Mouse (Mus musculus) forebrain, embryonic 14.5 days (tissue): ENCODE measurements around the gene Syvn1. TPM values are rescaled to one million over a fixed set of nuclear protein-coding genes. Genes with fewer than 3 reads are reported as not detected.

Experiments
- ATAC-seq: fragments of 200-750 bp; cut with Nextera tagmentation; 2 replicates; pipeline ENCODE4 v1.8.0; 2017; ENCODE audit warnings: mild to moderate bottlenecking, moderate library complexity
- DNase-seq: peaks from one replicate; pipeline ENCODE4 v3.0.0-alpha.2; 2015; ENCODE audit warnings: low spot score
- H3K27ac ChIP-seq: fragments of 300-500 bp; sonication (generic); 2 replicates; pipeline ENCODE4 v1.5.1; 2014; ENCODE audit warnings: low read depth, mild to moderate bottlenecking, control low read depth, low read length, moderate library complexity
- H3K27me3 ChIP-seq: fragments of 300-500 bp; sonication (generic); replicated peaks from 2 replicates; pipeline ENCODE4 v1.6.1; 2014; ENCODE audit warnings: low read length, control low read depth, mixed read lengths; ENCODE audit not compliant: control insufficient read depth, insufficient read depth
- H3K36me3 ChIP-seq: fragments of 300-500 bp; sonication (generic); 2 replicates; pipeline ENCODE4 v1.6.1; 2014; ENCODE audit warnings: low read length, control low read depth; ENCODE audit not compliant: control insufficient read depth, insufficient read depth
- H3K4me1 ChIP-seq: fragments of 300-500 bp; sonication (generic); 2 replicates; pipeline ENCODE4 v1.6.1; 2014; ENCODE audit warnings: antibody characterized with exemption, low read length, control low read depth; ENCODE audit not compliant: control insufficient read depth, insufficient read depth
- H3K4me2 ChIP-seq: fragments of 300-500 bp; sonication (generic); 2 replicates; pipeline ENCODE4 v1.6.1; 2014; ENCODE audit warnings: mild to moderate bottlenecking, control low read depth, low read length
- H3K4me3 ChIP-seq: fragments of 300-500 bp; sonication (generic); 2 replicates; pipeline ENCODE4 v1.5.1; 2014; ENCODE audit warnings: low read depth, low read length, control low read depth
- H3K9ac ChIP-seq: fragments of 300-500 bp; sonication (generic); 2 replicates; pipeline ENCODE4 v1.6.1; 2014; ENCODE audit warnings: mild to moderate bottlenecking, low read length, control low read depth, moderate library complexity
- H3K9me3 ChIP-seq: fragments of 300-500 bp; sonication (generic); replicated peaks from 2 replicates; pipeline ENCODE4 v1.6.1; 2016; ENCODE audit warnings: low read length, control low read depth, mixed read lengths; ENCODE audit not compliant: control insufficient read depth
- WGBS: fragments of 180-500 bp; shearing (Covaris S2); extraction: QIAGEN DNeasy Blood & Tissue Kit; methylation state at CpG from one replicate; pipeline ENCODE4 v1.1.7; 2014; 5-methylcytosine and 5-hydroxymethylcytosine counted together
- polyA plus RNA-seq: library from polyadenylated mRNA; unstranded; fragments of >200 nt; fragmentation: Nextera tagmentation; extraction: Ambion mirVana; gene quantifications from 2 replicates; pipeline ENCODE4 v1.2.1, GENCODE M21; 2014

Gene Syvn1
- polyA plus RNA-seq, 1 experiment from 2014 or later = 17.6 TPM

DNA sequence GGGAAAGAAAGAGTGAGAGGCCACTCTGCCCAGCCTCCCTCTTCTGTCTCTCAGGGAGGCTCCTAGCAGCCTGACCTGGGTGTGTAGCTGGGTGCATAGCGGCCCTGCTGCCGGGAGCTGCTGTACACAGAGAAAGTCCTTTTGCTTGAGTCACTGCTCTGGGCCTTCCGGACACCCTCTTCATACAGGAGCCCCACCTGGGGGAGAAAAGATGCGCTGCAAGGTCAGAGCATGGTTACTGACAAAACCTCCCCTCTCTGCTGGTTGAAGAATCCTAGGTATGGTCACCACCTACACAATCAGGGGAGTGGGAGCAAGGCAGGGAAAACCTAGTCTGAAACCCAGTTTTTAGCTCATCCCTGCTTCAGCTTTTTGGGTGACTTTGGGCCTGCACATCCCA, 22.6 kb downstream of the Syvn1 start:
- Histone ChIP-seq H3K36me3 (peaks cover 37% of the 10 kb centered on the region), H3K4me2 (no peak overlapping the region), H3K27me3 (no peaks in the 10 kb centered on the region), H3K4me3 (no peak overlapping the region), H3K4me1 (peaks cover 9% of the 10 kb centered on the region; the same call in 1 of the 2 replicates), H3K27ac (no peak overlapping the region), H3K9ac (no peak overlapping the region), H3K9me3 (no peaks in the 10 kb centered on the region)
- DNase-seq (no peak), ATAC-seq (no peak)
- WGBS = 81% methylated on average over 4 of the region's 4 CpGs

GRCm38 (mm10) chr19:6069851-6070250, 23.5 kb downstream of the Syvn1 start:
- Histone ChIP-seq H3K9ac (no peak overlapping the region), H3K9me3 (no peaks in the 10 kb centered on the region), H3K4me3 (no peak overlapping the region), H3K4me2 (no peak overlapping the region), H3K36me3 (peaks cover 44% of the 10 kb centered on the region), H3K27ac (no peak overlapping the region), H3K27me3 (no peaks in the 10 kb centered on the region), H3K4me1 (peaks cover 9% of the 10 kb centered on the region; the same call in 1 of the 2 replicates)
- WGBS = 93% methylated on average over 10 of the region's 10 CpGs
- DNase-seq = no peak
- ATAC-seq = no peak

- Histone ChIP-seq H3K27me3 (no peaks in the 10 kb centered on the region), H3K9me3 (no peaks in the 10 kb centered on the region), H3K4me1 (peaks cover 9% of the 10 kb centered on the region; the same call in 1 of the 2 replicates), H3K4me3 (no peak overlapping the region), H3K9ac (no peak overlapping the region), H3K27ac (no peak overlapping the region), H3K36me3 (peaks cover 49% of the 10 kb centered on the region), H3K4me2 (no peak overlapping the region)
- 92% methylated on average over 31 of the region's 31 CpGs for WGBS
- DNase-seq = no peak
- ATAC-seq = no peak
Measured at GRCm38 (mm10) chr19:6070571-6071250, 24.3 kb downstream of the Syvn1 start.

- no peak overlapping the region for H3K9ac ChIP-seq
- DNase-seq (no peak), ATAC-seq (no peak)
- H3K27me3 ChIP-seq = no peaks in the 10 kb centered on the region
- no peaks in the 10 kb centered on the region for H3K9me3 ChIP-seq
- 96% methylated on average over 19 of the region's 19 CpGs for WGBS
- peaks cover 10% of the 10 kb centered on the region for H3K4me1 ChIP-seq
- no peak overlapping the region for H3K4me3 ChIP-seq
- H3K36me3 ChIP-seq = peaks cover 49% of the 10 kb centered on the region
- H3K4me2 ChIP-seq = no peak overlapping the region
- no peak overlapping the region for H3K27ac ChIP-seq
Measured at GRCm38 (mm10) chr19:6071261-6071660, 24.9 kb downstream of the Syvn1 start.

GRCm38 (mm10) chr19:6073889-6074288, 27.5 kb downstream of the Syvn1 start:
- no peak overlapping the region for H3K4me2 ChIP-seq
- 92% methylated on average over 5 of the region's 5 CpGs for WGBS
- peaks cover 46% of the 10 kb centered on the region for H3K36me3 ChIP-seq
- no peak for ATAC-seq
- no peaks in the 10 kb centered on the region for H3K27me3 ChIP-seq
- no peak overlapping the region for H3K27ac ChIP-seq
- H3K4me3 ChIP-seq = no peak overlapping the region
- no peak overlapping the region for H3K9ac ChIP-seq
- no peak for DNase-seq
- H3K9me3 ChIP-seq = no peaks in the 10 kb centered on the region
- H3K4me1 ChIP-seq = peaks cover 7% of the 10 kb centered on the region

DNA sequence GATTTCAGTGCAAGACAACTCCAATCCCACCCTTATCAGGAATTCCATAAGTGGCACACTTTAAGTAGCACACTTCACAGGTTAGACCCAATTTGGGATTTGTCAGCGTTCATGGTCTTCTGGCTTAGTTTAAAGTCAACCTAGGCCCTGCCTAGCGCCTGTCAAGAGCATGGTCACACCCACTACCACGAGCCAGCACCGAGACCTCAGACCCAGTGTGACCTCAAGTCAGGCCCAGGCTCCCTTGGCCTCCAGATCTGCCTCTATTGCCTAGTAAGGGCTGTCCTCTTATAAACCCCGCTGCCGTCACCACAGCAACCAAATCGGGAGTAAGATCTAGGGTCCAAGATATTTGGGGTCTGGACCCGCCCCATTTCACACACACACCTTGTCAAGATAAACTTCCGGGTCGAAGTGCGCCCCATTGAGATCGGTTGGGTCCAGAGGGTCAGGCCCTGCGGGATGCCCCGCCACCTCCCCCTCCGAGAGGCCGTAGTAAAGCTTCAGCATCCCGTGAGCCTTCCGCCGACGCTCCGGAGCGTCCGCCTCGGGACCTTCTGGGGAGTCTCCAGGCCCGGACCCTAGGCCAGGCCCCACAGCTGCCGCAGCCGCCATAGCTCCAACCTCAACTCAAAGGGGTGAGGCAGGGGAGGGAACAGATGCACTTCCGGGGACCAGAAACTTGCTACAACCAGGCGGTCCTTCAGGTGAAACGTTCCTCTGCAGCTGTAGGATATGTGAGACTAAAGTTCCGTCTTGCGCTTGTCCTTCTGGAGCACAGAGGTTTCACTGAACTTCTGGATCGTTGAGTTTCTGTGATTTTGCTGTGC, 30.4 kb downstream of the Syvn1 start, which contains the start of gene Vps51:
Gene Vps51 (minus strand): TSS at position 668 of the 830 bp plus-strand sequence.
- Histone ChIP-seq H3K9ac (peak within 1 kb of the TSS; percentile 70), H3K36me3 (peaks cover 41% of the 10 kb centered on the region), H3K9me3 (no peaks in the 10 kb centered on the region), H3K4me3 (peak within 1 kb of the TSS; percentile 56), H3K4me1 (peaks cover 7% of the 10 kb centered on the region), H3K27me3 (no peaks in the 10 kb centered on the region), H3K27ac (peak within 1 kb of the TSS; percentile 49; the same call in 1 of the 2 replicates), H3K4me2 (peak within 1 kb of the TSS; percentile 87)
- ATAC-seq (peak; percentile 90), DNase-seq (peak; percentile 94)
- WGBS = 1% methylated on average over 33 of the region's 33 CpGs

DNA sequence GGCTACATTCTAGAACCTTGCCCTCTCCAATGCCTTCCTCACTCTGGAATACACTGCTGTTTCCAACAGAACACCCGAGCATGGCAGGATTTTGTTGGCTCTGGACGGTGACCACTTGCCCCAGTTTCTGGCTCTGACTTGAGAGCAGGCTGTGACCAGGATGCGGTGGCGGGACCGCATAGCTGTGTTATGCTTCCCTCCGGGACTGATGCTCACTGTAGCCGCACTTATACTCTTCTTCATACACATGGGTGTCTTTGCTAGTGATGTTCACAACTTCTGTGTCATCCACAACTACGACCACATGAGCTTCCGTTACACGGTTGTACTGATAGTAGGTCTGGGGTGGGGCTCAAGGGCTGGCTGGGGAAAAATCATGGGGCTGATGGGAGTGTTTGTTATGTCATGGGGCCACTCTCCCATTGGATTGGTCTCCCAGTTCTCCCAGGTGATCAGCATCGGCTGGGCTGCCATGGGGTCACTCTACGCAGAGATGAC, 33.7 kb downstream of the Syvn1 start, which contains the start of gene Tmem262:
Gene Tmem262 (plus strand): TSS at position 51 of the 498 bp plus-strand sequence.
- Histone ChIP-seq H3K4me2 (no peak within 1 kb of the TSS), H3K36me3 (peaks cover 33% of the 10 kb centered on the region), H3K27me3 (no peaks in the 10 kb centered on the region), H3K9ac (no peak within 1 kb of the TSS), H3K9me3 (no peaks in the 10 kb centered on the region), H3K4me1 (peaks cover 13% of the 10 kb centered on the region), H3K4me3 (no peak within 1 kb of the TSS), H3K27ac (no peak within 1 kb of the TSS)
- DNase-seq (no peak), ATAC-seq (no peak)
- WGBS = 95% methylated on average over 12 of the region's 12 CpGs

GRCm38 (mm10) chr19:6082156-6082555, 35.8 kb downstream of the Syvn1 start, which contains the start of gene Gm28374:
Gm28374 (minus strand) TSS chr19:6082256.
- ATAC-seq = no peak
- H3K9ac ChIP-seq = no peak within 1 kb of the TSS
- H3K27me3 ChIP-seq = no peaks in the 10 kb centered on the region
- peaks cover 32% of the 10 kb centered on the region for H3K36me3 ChIP-seq
- 87% methylated on average over 9 of the region's 9 CpGs for WGBS
- no peak within 1 kb of the TSS for H3K4me3 ChIP-seq
- no peak within 1 kb of the TSS for H3K4me2 ChIP-seq
- DNase-seq = no peak
- H3K4me1 ChIP-seq = peaks cover 8% of the 10 kb centered on the region; the same call in 1 of the 2 replicates
- H3K9me3 ChIP-seq = no peaks in the 10 kb centered on the region
- H3K27ac ChIP-seq = no peak within 1 kb of the TSS
